Mouse (Mus musculus) embryo, embryonic 11.5 days (tissue): Measurements from ENCODE around the gene Iqsec1.

Experiments used
- DNase-seq: peaks from one replicate; pipeline ENCODE4 v3.0.0-alpha.2; 2012; ENCODE audit warnings: low read depth, low spot score

Iqsec1 gene

GRCm38 (mm10) chr6:90953349-90953748 is 35.1 kb downstream of the Iqsec1 start:
- DNase-seq = no peak

- DNase-seq = no peak
These were observed 37.5 kb downstream of the Iqsec1 start for GRCm38 (mm10) chr6:90950936-90951335.

- no peak for DNase-seq
These were observed 40.4 kb downstream of the Iqsec1 start for GRCm38 (mm10) chr6:90948097-90948496.

GRCm38 (mm10) chr6:90945560-90946230 is 42.8 kb downstream of the Iqsec1 start:
- DNase-seq = no peak

- DNase-seq = no peak
These were observed 47.2 kb downstream of the Iqsec1 start for GRCm38 (mm10) chr6:90941257-90941656.

GRCm38 (mm10) chr6:90933656-90934055 is 54.8 kb downstream of the Iqsec1 start:
- no peak for DNase-seq

- DNase-seq = no peak
These were observed 59.7 kb downstream of the Iqsec1 start for GRCm38 (mm10) chr6:90928806-90929205.

- DNase-seq = no peak
These were observed 63.0 kb downstream of the Iqsec1 start for GRCm38 (mm10) chr6:90925472-90925871.

- no peak for DNase-seq
These were observed 63.7 kb downstream of the Iqsec1 start for GRCm38 (mm10) chr6:90924796-90925195.

GRCm38 (mm10) chr6:90924379-90924778 is 64.1 kb downstream of the Iqsec1 start:
- no peak for DNase-seq

GRCm38 (mm10) chr6:90921259-90921946 is 67.1 kb downstream of the Iqsec1 start:
- no peak for DNase-seq

GRCm38 (mm10) chr6:90920510-90921220 is 67.8 kb downstream of the Iqsec1 start:
- DNase-seq = no peak

- DNase-seq = no peak
These were observed 68.7 kb downstream of the Iqsec1 start for GRCm38 (mm10) chr6:90919636-90920420.

- no peak for DNase-seq
These were observed 72.9 kb downstream of the Iqsec1 start for GRCm38 (mm10) chr6:90915585-90915984.

GRCm38 (mm10) chr6:90913771-90914170 is 74.7 kb downstream of the Iqsec1 start:
- DNase-seq = no peak

GRCm38 (mm10) chr6:90912768-90913167 is 75.7 kb downstream of the Iqsec1 start:
- DNase-seq = no peak

GRCm38 (mm10) chr6:90904143-90904542 is 84.3 kb downstream of the Iqsec1 start:
- no peak for DNase-seq

- DNase-seq = no peak
These were observed 88.2 kb downstream of the Iqsec1 start for GRCm38 (mm10) chr6:90900302-90900701.

- no peak for DNase-seq
These were observed 89.2 kb downstream of the Iqsec1 start for GRCm38 (mm10) chr6:90899266-90899665.

GRCm38 (mm10) chr6:90898107-90898506 is 90.4 kb downstream of the Iqsec1 start:
- no peak for DNase-seq

GRCm38 (mm10) chr6:90892401-90892800 is 96.1 kb downstream of the Iqsec1 start:
- DNase-seq = no peak
